Mouse (Mus musculus) limb, embryonic 11.5 days (tissue): ENCODE data around the gene Itpk1. TPM values are rescaled to one million over a fixed set of nuclear protein-coding genes. Genes with fewer than 3 reads are reported as not detected.
A peak's percentile ranks its signal among the peaks of the same experiment; 100 is the strongest.

Experiments
- ATAC-seq: fragments of 200-750 bp; cut with Nextera tagmentation; 2 replicates; pipeline ENCODE4 v1.8.0; 2017; ENCODE audit warnings: low read depth; ENCODE audit not compliant: insufficient number of reproducible peaks, low FRiP score, low TSS enrichment
- DNase-seq: peaks from one replicate; pipeline ENCODE4 v3.0.0-alpha.2; 2015; ENCODE audit warnings: low spot score
- H3K27ac ChIP-seq: fragments of 300-500 bp; sonication (generic); replicated peaks from 2 replicates; pipeline ENCODE4 v1.5.1; 2014; ENCODE audit warnings: low read depth, mild to moderate bottlenecking, low read length
- H3K27me3 ChIP-seq: fragments of 300-500 bp; sonication (generic); 2 replicates; pipeline ENCODE4 v1.6.1; 2014; ENCODE audit warnings: mild to moderate bottlenecking, low read length, mixed read lengths; ENCODE audit not compliant: control insufficient read depth, insufficient read depth
- H3K36me3 ChIP-seq: fragments of 300-500 bp; sonication (generic); 2 replicates; pipeline ENCODE4 v1.6.1; 2014; ENCODE audit warnings: mild to moderate bottlenecking, low read length, moderate library complexity, mixed read lengths; ENCODE audit not compliant: control insufficient read depth, insufficient read depth
- H3K4me1 ChIP-seq: fragments of 300-500 bp; sonication (generic); 2 replicates; pipeline ENCODE4 v1.6.1; 2014; ENCODE audit warnings: low read length, mixed read lengths; ENCODE audit not compliant: control insufficient read depth, insufficient read depth
- H3K4me2 ChIP-seq: fragments of 300-500 bp; sonication (generic); 2 replicates; pipeline ENCODE4 v1.6.1; 2014; ENCODE audit warnings: low read depth, mild to moderate bottlenecking, moderate library complexity; ENCODE audit not compliant: severe bottlenecking
- H3K4me3 ChIP-seq: fragments of 300-500 bp; sonication (generic); 2 replicates; pipeline ENCODE4 v1.5.1; 2014; ENCODE audit warnings: low read depth, low read length
- H3K9ac ChIP-seq: fragments of 300-500 bp; sonication (generic); 2 replicates; pipeline ENCODE4 v1.6.1; 2014; ENCODE audit warnings: mild to moderate bottlenecking, low read length
- H3K9me3 ChIP-seq: fragments of 300-500 bp; sonication (generic); 2 replicates; pipeline ENCODE4 v1.6.1; 2016; ENCODE audit warnings: low read length; ENCODE audit not compliant: control insufficient read depth
- WGBS: fragments of 180-500 bp; shearing (Covaris S2); extraction: QIAGEN DNeasy Blood & Tissue Kit; methylation state at CpG from one replicate; pipeline ENCODE4 v1.1.7; 2014; 5-methylcytosine and 5-hydroxymethylcytosine counted together
- polyA plus RNA-seq: library from polyadenylated mRNA; unstranded; fragments of >200 nt; fragmentation: Nextera tagmentation; extraction: Ambion mirVana; gene quantifications from 2 replicates; pipeline ENCODE4 v1.2.1, GENCODE M21; 2014

Itpk1 gene
- polyA plus RNA-seq, 1 experiment from 2014 or later, result 7.7 TPM

DNA sequence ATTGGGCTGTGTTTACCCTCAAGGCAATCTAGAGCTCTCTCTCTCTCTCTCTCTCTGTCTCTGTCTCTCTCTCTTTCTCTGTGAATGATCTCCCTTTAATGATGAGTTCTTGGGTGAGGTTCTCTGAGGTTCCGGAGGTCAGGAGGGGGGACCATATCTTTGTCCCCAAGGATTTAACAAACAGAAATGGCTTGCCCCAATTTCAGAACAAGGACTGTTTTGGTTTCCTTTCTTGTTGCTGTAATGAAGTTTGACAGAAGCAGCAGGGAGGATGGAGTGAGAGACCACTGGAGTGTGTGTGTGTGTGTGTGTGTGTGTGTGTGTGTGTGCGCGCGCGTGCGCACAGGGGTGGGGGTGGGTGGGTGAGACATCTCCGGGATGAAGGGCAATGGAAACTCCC, 163.6 kb downstream of the Itpk1 start:
- Histone ChIP-seq H3K4me1 (no peaks in the 10 kb centered on the region), H3K27me3 (no peaks in the 10 kb centered on the region), H3K9me3 (no peaks in the 10 kb centered on the region), H3K36me3 (no peaks in the 10 kb centered on the region), H3K4me3 (no peak overlapping the region), H3K9ac (no peak overlapping the region), H3K4me2 (no peak overlapping the region), H3K27ac (no peak overlapping the region)
- DNase-seq (no peak), ATAC-seq (no peak)
- 95% methylated on average over 7 of the region's 7 CpGs for WGBS

DNA sequence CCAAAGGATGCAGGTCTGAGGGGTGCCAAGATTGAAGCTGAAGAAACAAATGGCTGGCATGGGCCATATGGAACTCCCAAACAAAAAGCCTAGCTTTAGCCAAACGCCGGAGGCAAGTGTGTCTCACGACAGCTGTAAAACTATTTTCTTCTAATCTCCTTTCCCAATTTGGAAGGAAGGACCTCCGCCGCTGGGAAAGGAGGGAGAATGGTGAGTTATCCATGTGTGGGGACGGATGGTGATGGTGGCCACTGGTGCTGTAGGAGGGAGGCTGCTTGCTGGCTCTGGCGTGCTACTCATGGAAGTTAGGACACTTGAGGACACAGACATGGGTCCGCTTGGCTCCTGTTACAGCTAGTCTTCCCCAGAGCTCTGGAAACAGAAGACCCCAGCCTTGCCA, 164.5 kb downstream of the Itpk1 start:
- Histone ChIP-seq H3K9ac (no peak overlapping the region), H3K4me3 (no peak overlapping the region), H3K4me2 (no peak overlapping the region), H3K9me3 (no peaks in the 10 kb centered on the region), H3K27ac (no peak overlapping the region), H3K27me3 (no peaks in the 10 kb centered on the region), H3K36me3 (no peaks in the 10 kb centered on the region), H3K4me1 (no peaks in the 10 kb centered on the region)
- DNase-seq (no peak), ATAC-seq (no peak)
- WGBS, result 53% methylated on average over 8 of the region's 8 CpGs

GRCm38 (mm10) chr12:102535796-102536195, 168.9 kb downstream of the Itpk1 start:
- 0 out of 2 replicates have a peak, but pooled peaks cover 4% of the 10 kb centered on the region for H3K27me3 ChIP-seq
- no peak overlapping the region for H3K4me2 ChIP-seq
- no peak for ATAC-seq
- H3K9ac ChIP-seq, result no peak overlapping the region
- no peak for DNase-seq
- no peaks in the 10 kb centered on the region for H3K4me1 ChIP-seq
- H3K9me3 ChIP-seq, result no peaks in the 10 kb centered on the region; the same call in 1 of the 2 replicates
- H3K4me3 ChIP-seq, result no peak overlapping the region
- no peak overlapping the region for H3K27ac ChIP-seq
- 60% methylated on average over 1 of the region's 1 CpGs for WGBS
- no peaks in the 10 kb centered on the region for H3K36me3 ChIP-seq

DNA sequence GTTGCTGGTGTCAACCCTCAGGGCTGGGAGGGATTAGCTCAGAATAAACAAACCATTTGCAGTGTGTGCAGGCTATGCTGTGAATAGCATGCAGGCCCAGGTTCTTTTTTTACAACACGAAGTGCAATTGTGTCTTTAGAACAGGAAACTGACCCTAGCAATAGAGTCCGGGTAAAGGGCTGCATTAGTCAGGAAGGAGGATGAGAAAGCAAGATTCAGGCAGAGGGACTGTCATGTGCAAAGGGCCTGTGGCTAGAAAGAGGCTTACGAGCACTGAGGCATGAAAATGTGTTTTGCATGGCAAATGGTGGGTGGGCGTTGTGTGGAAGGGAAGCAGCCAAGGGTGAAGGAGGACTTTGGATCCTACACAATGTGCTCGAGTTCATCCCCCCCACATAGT, 176.7 kb downstream of the Itpk1 start:
- no peaks in the 10 kb centered on the region for H3K9me3 ChIP-seq
- H3K4me3 ChIP-seq, result no peak overlapping the region
- H3K4me2 ChIP-seq, result no peak overlapping the region
- H3K27me3 ChIP-seq, result peaks cover 24% of the 10 kb centered on the region
- no peak overlapping the region for H3K9ac ChIP-seq
- no peak overlapping the region for H3K27ac ChIP-seq
- ATAC-seq (no peak), DNase-seq (no peak)
- 72% methylated on average over 5 of the region's 5 CpGs for WGBS
- H3K36me3 ChIP-seq, result no peaks in the 10 kb centered on the region
- no peaks in the 10 kb centered on the region for H3K4me1 ChIP-seq

DNA sequence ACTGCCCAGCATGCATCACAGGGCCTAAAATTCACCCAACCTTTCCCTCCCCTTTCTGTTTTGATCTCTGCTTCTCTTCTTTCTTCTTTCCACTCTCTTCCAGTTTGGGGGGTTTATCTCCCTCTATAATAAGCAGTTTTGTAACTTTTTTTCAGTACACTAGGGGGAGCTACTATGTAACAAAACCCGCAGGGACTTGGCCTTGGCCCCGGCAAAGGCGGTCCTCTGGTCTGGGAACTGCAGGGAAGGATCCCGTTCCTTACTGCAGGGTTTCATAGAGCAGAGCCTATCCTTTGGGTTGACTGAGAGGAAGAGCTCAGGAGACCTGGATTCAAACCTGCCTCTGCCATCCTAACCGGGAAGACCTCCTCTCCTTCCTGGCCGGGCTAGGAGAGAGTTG, 180.0 kb downstream of the Itpk1 start:
- DNase-seq, result peak; percentile 47
- Histone ChIP-seq H3K9me3 (no peaks in the 10 kb centered on the region), H3K36me3 (no peaks in the 10 kb centered on the region), H3K27me3 (peaks cover 23% of the 10 kb centered on the region), H3K4me3 (no peak overlapping the region), H3K9ac (no peak overlapping the region), H3K4me2 (no peak overlapping the region), H3K27ac (no peak overlapping the region), H3K4me1 (no peaks in the 10 kb centered on the region)
- ATAC-seq, result no peak
- 16% methylated on average over 6 of the region's 6 CpGs for WGBS

DNA sequence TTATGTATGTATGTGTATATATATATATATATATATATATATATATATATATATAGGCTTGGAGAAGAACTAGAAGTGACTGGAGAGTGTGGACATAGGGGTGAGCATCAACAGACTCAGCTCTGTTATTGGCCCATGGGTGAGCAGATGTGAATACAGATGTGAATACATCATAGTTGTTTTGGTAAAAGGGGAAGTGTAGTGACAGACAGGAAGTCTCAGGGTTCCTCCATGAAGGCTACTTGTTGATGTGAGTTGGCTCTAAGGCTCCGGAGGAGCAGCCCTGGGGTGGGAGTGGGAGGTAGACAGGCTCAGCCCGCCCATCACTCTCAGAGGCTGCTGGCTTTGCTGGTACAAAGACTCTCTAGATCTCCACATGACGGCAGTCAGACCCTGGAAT, 180.5 kb downstream of the Itpk1 start:
- ATAC-seq (no peak), DNase-seq (no peak)
- no peaks in the 10 kb centered on the region for H3K9me3 ChIP-seq
- H3K4me2 ChIP-seq, result no peak overlapping the region
- H3K27me3 ChIP-seq, result peaks cover 22% of the 10 kb centered on the region
- H3K36me3 ChIP-seq, result no peaks in the 10 kb centered on the region
- WGBS, result 75% methylated on average over 3 of the region's 3 CpGs
- no peak overlapping the region for H3K9ac ChIP-seq
- no peaks in the 10 kb centered on the region for H3K4me1 ChIP-seq
- no peak overlapping the region for H3K27ac ChIP-seq
- H3K4me3 ChIP-seq, result no peak overlapping the region

GRCm38 (mm10) chr12:102521777-102522319, 182.9 kb downstream of the Itpk1 start:
- ATAC-seq, result no peak
- no peak overlapping the region for H3K9ac ChIP-seq
- H3K4me2 ChIP-seq, result no peak overlapping the region
- H3K27ac ChIP-seq, result no peak overlapping the region
- H3K27me3 ChIP-seq, result peaks cover 13% of the 10 kb centered on the region
- no peak overlapping the region for H3K4me3 ChIP-seq
- no peaks in the 10 kb centered on the region for H3K36me3 ChIP-seq
- H3K9me3 ChIP-seq, result no peaks in the 10 kb centered on the region
- no peaks in the 10 kb centered on the region for H3K4me1 ChIP-seq
- no peak for DNase-seq
- WGBS, result 46% methylated on average over 13 of the region's 13 CpGs

GRCm38 (mm10) chr12:102519929-102520720, 184.6 kb downstream of the Itpk1 start:
- Histone ChIP-seq H3K27me3 (peaks cover 7% of the 10 kb centered on the region), H3K36me3 (no peaks in the 10 kb centered on the region)

More at GRCm38 (mm10) chr12:102519929-102520720, 184.6 kb downstream of the Itpk1 start:
- H3K4me1 ChIP-seq, result no peaks in the 10 kb centered on the region
- no peak overlapping the region for H3K9ac ChIP-seq
- H3K4me3 ChIP-seq, result no peak overlapping the region
- ATAC-seq (no peak), DNase-seq (no peak)
- no peak overlapping the region for H3K4me2 ChIP-seq
- H3K9me3 ChIP-seq, result no peaks in the 10 kb centered on the region
- H3K27ac ChIP-seq, result no peak overlapping the region
- WGBS, result 86% methylated on average over 12 of the region's 12 CpGs
